10 mouse cellular contexts compared by ENCODE assay signal in the genomic region with DNA sequence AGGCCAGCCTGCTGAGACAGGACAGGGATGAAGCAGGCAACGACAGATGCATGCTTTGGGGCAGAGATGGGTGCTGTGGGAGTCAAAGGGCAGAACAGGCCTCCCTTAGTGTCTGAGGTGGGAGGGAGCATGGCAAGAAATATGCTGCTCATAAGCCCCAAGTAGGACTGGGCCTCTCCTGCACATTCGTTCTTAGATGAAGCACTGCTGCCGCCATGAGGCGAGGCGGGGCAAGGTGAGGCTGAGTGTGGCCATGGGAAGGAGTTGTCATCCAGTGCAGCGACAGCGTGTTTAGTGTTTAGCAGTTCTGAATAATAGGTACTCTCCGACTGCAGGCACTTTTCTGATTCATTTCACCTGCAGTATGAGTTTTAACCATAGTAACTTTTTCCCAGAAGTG. TPM values are rescaled to one million over a fixed set of nuclear protein-coding genes. Genes with fewer than 3 reads are reported as not detected.
DNase-seq lines count a peak whose midpoint lies in the region; ATAC-seq and TF ChIP-seq lines count a peak whose summit lies in the region.
"Had no signal": no experiment of that assay in that cellular context is flagged by ENCODE, and none has a peak within 500 bp of the region (broad histone marks: within the 10 kb centered on the region; RNA-seq: fewer than 3 reads in every experiment).

No protein-coding gene starts in this region.

- no peaks in the 10 kb centered on the region for H3K4me1 ChIP-seq in lung, adult 2 months (ENCODE audit: control insufficient read depth, insufficient read depth, low read length)
- H3K4me1 ChIP-seq: lung, embryonic 15.5 days had no signal

- no peak overlapping the region for H3K4me3 ChIP-seq in lung, adult 2 months (replicated peaks; ENCODE audit: extremely low read depth, low read depth, low read length)
- H3K4me3 ChIP-seq: lung, embryonic 15.5 days had no signal

- no peak for ATAC-seq in CD4-positive, CD25-positive, alpha-beta regulatory T cell, adult 4 months
- no peak for ATAC-seq in megakaryocyte, adult 5-6 weeks (ENCODE audit: poor library complexity, severe bottlenecking)

- 84% methylated on average over 8 of the region's 8 CpGs for WGBS in lung, adult 2 months

- TF ChIP-seq POLR2A in lung, adult 2 months (IDR thresholded peaks at IDR 0.05; ENCODE audit: borderline replicate concordance, extremely low read depth, low read depth, low read length), result no peak

- DNase-seq in CD4-positive, CD25-positive, alpha-beta regulatory T cell, adult 2 months (ENCODE audit: low read depth, low spot score), result peak; percentile 10
- DNase-seq in lung, adult 2 months, result peak; percentile 11
- DNase-seq in lung, postnatal 25 days (ENCODE audit: low spot score), result no peak
- peak; percentile 49 to 50 for DNase-seq in cerebellum, postnatal 10 days
- peak; percentile 50 to 61 for DNase-seq in layer of hippocampus, postnatal 10 days (ENCODE audit: low spot score in 2 of 2)
- peak; percentile 26 for DNase-seq in right cerebral cortex, postnatal 25 days

- peak; percentile 13; the same call in 1 of the 2 replicates for TF ChIP-seq CTCF in lung, adult 2 months (IDR thresholded peaks at IDR 0.05; ENCODE audit: insufficient read depth, low read length)

RNA-seq across cellular contexts. Expression of a gene that starts 26.1 kb away (rescaled TPM):
- 10 to 100 TPM; 18.9 to 31.7 TPM for polyA plus RNA-seq in CD4-positive, CD25-positive, alpha-beta regulatory T cell, adult 4 months (2017; shearing (Covaris generic))
- 14.9 and 20.6 TPM in 2 replicates for polyA plus RNA-seq in lung, adult 2 months (2012; rRNA removed)
- 10 to 100 TPM; 27.9 to 29.0 TPM for total RNA-seq in layer of hippocampus, postnatal 10 days (2021)
- 11.6 and 12.1 TPM in 2 replicates for total RNA-seq in megakaryocyte, adult 5-6 weeks (2015)
- 24.2 and 24.8 TPM in 2 replicates for total RNA-seq in megakaryocyte, adult 5-6 weeks (2017)

RNA-seq across cellular contexts. Expression of a gene that starts 31.4 kb away (rescaled TPM):
- 1 to 10 TPM; 2.2 to 3.3 TPM for polyA plus RNA-seq in CD4-positive, CD25-positive, alpha-beta regulatory T cell, adult 4 months (2017; shearing (Covaris generic))
- 0.43 and 5.7 TPM in 2 replicates for polyA plus RNA-seq in lung, adult 2 months (2012; rRNA removed)
- under 1 TPM in 1 of 2 experiments, not detected in 1; 0.32 TPM for total RNA-seq in layer of hippocampus, postnatal 10 days (2021)
- total RNA-seq in megakaryocyte, adult 5-6 weeks (2015), result 0.09 and 0.39 TPM in 2 replicates
- 1.1 TPM in 1 of 2 replicates, not detected in the other for total RNA-seq in megakaryocyte, adult 5-6 weeks (2017)
- total RNA-seq: heart, adult 18-20 months had no signal

RNA-seq across cellular contexts. Expression of a gene that starts 53.3 kb away (rescaled TPM):
- under 1 TPM; 0.18 to 0.23 TPM for polyA plus RNA-seq in CD4-positive, CD25-positive, alpha-beta regulatory T cell, adult 4 months (2017; shearing (Covaris generic))
- 0.61 and 0.92 TPM in 2 replicates for polyA plus RNA-seq in lung, adult 2 months (2012; rRNA removed)
- total RNA-seq in layer of hippocampus, postnatal 10 days (2021), result 1 to 10 TPM in 1 of 2 experiments, under 1 TPM in 1; 0.76 to 1.3 TPM
- total RNA-seq in megakaryocyte, adult 5-6 weeks (2015), result 0.14 TPM in 1 of 2 replicates, not detected in the other
- 0.20 TPM in 1 of 2 replicates, not detected in the other for total RNA-seq in megakaryocyte, adult 5-6 weeks (2017)
